Mouse (Mus musculus) limb, embryonic 13.5 days (tissue): ENCODE measurements around the gene Eea1. TPM values are rescaled to one million over a fixed set of nuclear protein-coding genes. Genes with fewer than 3 reads are reported as not detected.

ENCODE experiments used
- ATAC-seq: fragments of 200-750 bp; cut with Nextera tagmentation; 2 replicates; pipeline ENCODE4 v1.8.0; 2017; ENCODE audit warnings: low read depth, moderate number of reproducible peaks, moderate TSS enrichment; ENCODE audit not compliant: low FRiP score
- H3K27ac ChIP-seq: fragments of 300-500 bp; sonication (generic); 2 replicates; pipeline ENCODE4 v1.5.1; 2015; ENCODE audit warnings: inconsistent platforms, mild to moderate bottlenecking, moderate library complexity
- H3K27me3 ChIP-seq: fragments of 300-500 bp; sonication (generic); 2 replicates; pipeline ENCODE4 v1.6.1; 2015; ENCODE audit warnings: mild to moderate bottlenecking, inconsistent platforms
- H3K36me3 ChIP-seq: fragments of 300-500 bp; sonication (generic); 2 replicates; pipeline ENCODE4 v1.6.1; 2015; ENCODE audit warnings: inconsistent platforms, mild to moderate bottlenecking, moderate library complexity
- H3K4me1 ChIP-seq: fragments of 300-500 bp; sonication (generic); 2 replicates; pipeline ENCODE4 v1.6.1; 2015; ENCODE audit warnings: inconsistent platforms
- H3K4me2 ChIP-seq: fragments of 300-500 bp; sonication (generic); replicated peaks from 2 replicates; pipeline ENCODE4 v1.6.1; 2015; ENCODE audit warnings: inconsistent platforms, mild to moderate bottlenecking, moderate library complexity
- H3K4me3 ChIP-seq: fragments of 300-500 bp; sonication (generic); 2 replicates; pipeline ENCODE4 v1.5.1; 2015; ENCODE audit warnings: moderate library complexity, mild to moderate bottlenecking, inconsistent platforms
- H3K9ac ChIP-seq: fragments of 300-500 bp; sonication (generic); 2 replicates; pipeline ENCODE4 v1.6.1; 2015; ENCODE audit warnings: mild to moderate bottlenecking, inconsistent platforms
- H3K9me3 ChIP-seq: fragments of 300-500 bp; sonication (generic); 2 replicates; pipeline ENCODE4 v1.6.1; 2016; ENCODE audit warnings: inconsistent platforms
- WGBS: fragments of 180-500 bp; shearing (Covaris S2); methylation state at CpG from one replicate; pipeline ENCODE4 v1.1.7; 2015; 5-methylcytosine and 5-hydroxymethylcytosine counted together
- polyA plus RNA-seq: library from polyadenylated mRNA; unstranded; fragments of >200 nt; fragmentation: Nextera tagmentation; extraction: Ambion mirVana; gene quantifications from 2 replicates; pipeline ENCODE4 v1.2.1, GENCODE M21; 2015

Gene Eea1
- polyA plus RNA-seq, 1 experiment from 2014 or later, result 17.6 TPM

DNA sequence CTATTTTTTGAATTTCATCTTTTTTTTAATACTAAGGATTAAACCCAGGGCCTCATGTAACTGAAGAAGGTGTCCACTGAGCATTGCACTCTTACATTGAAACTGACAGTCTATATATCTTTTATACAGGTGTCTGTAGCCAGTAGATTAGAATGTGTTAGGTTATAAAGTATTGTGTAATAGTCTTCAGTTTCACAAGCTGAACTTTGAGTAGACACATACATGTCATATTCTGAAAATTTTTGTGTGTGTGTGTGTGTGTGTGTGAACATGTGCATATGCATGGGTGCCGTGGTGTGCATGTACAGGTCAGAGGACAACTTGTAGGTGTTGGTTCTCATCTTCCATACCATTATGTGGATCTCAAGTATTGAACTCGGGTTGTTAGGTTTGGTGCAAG is 16.2 kb downstream of the Eea1 start:
- no peak for ATAC-seq
- Histone ChIP-seq H3K27ac (no peak overlapping the region), H3K4me2 (no peak overlapping the region), H3K4me1 (peaks cover 5% of the 10 kb centered on the region; the same call in 1 of the 2 replicates), H3K9me3 (no peaks in the 10 kb centered on the region), H3K9ac (no peak overlapping the region), H3K4me3 (no peak overlapping the region), H3K36me3 (no peaks in the 10 kb centered on the region), H3K27me3 (no peaks in the 10 kb centered on the region)
- 91% methylated on average over 2 of the region's 2 CpGs for WGBS

DNA sequence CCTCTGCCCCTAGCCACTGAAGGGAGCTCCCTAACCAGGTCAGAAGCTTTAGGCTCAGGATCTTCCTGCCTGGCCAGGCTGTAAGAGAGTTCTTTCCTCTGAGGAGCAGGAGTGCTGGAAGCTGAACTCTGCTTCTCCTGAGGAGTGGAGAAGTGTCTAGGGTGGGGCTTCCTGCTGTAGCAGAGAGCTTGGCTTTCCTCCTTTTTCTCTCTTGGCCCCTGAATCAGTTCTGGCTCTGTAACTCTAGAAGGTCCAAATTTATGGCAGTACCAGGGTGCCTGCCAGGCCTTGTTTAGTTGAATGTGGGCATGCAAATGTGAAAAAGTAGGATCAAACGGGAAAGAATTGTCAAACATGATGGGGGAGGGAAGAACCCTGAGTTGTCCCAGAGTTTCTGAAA is 17.1 kb downstream of the Eea1 start:
- ATAC-seq, result no peak

DNA sequence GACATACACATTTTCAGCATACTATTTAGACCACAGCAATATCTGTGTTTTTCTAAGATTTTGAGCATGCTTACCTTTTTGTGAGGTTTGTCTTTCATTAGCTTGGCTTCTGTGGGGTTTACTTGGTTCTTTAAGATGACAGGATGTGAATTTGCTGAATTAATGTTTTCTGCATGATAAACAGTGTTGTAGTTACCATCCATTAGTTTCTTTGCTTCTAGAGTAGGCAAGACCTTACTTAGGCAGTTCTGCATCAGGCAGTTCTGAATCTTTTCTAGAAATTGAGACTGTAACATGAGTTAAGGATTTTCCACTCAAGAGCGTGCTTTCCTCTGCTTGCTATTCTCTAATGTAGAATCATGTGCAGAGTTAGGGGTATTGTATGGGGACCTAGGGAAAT is 24.2 kb downstream of the Eea1 start:
- WGBS, result 85% methylated on average over 1 of the region's 1 CpGs
- H3K9me3 ChIP-seq, result no peaks in the 10 kb centered on the region
- no peaks in the 10 kb centered on the region for H3K27me3 ChIP-seq
- H3K4me1 ChIP-seq, result no peaks in the 10 kb centered on the region
- no peak overlapping the region for H3K9ac ChIP-seq
- no peak overlapping the region for H3K27ac ChIP-seq
- H3K4me3 ChIP-seq, result no peak overlapping the region
- no peak overlapping the region for H3K4me2 ChIP-seq
- no peak for ATAC-seq
- H3K36me3 ChIP-seq, result no peaks in the 10 kb centered on the region

More for the DNA sequence above, 17.1 kb downstream of the Eea1 start:
- Histone ChIP-seq H3K36me3 (no peaks in the 10 kb centered on the region), H3K27me3 (no peaks in the 10 kb centered on the region), H3K4me1 (peaks cover 5% of the 10 kb centered on the region; the same call in 1 of the 2 replicates), H3K4me3 (no peak overlapping the region), H3K9me3 (no peaks in the 10 kb centered on the region), H3K27ac (no peak overlapping the region), H3K4me2 (no peak overlapping the region), H3K9ac (no peak overlapping the region)
- 35% methylated on average over 1 of the region's 1 CpGs for WGBS

DNA sequence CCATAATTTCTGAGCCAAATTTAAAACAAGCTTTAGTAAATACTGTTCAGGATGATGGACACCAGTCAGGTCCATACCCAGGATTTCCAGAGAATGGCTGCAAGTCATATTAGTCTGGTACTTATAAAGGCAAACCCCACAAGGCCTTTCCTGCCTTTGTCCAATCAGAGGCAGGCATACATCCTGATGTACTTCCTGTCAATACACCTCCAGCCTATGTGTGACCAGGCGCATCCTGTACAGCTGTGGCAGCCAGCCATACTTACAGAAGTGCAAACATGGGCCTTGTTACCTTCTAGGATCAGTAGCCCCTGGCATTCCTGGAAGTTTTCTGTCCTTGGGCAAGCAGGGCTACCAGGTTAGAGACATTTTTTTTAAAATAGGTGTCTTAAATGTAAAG is 29.2 kb downstream of the Eea1 start:
- Histone ChIP-seq H3K4me3 (no peak overlapping the region), H3K4me1 (no peaks in the 10 kb centered on the region), H3K36me3 (no peaks in the 10 kb centered on the region), H3K9ac (no peak overlapping the region), H3K27ac (no peak overlapping the region), H3K4me2 (no peak overlapping the region), H3K27me3 (no peaks in the 10 kb centered on the region), H3K9me3 (no peaks in the 10 kb centered on the region)
- ATAC-seq, result no peak
- 89% methylated on average over 1 of the region's 1 CpGs for WGBS

DNA sequence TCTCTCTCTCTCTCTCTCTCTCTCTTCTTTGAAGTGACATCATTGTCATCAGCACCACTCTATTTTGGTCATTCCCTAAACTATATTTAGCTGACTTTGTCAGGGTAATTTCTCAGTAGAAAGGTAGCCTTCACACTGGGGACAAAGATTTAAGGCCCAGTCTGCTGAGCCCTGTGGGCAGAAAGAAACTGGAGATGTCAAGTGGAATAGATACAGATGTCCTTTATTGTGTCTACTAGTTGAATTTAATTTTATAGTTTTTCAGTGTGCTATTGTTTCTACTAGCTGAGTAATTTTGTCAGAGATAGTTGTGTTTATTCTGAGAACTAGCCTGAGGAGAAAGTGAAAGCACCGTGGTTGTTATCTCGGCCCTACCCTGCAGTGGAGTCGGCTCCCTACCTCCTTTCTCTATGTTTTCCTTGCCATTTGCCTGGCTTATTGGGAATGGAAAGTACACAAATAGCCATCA is 30.3 kb downstream of the Eea1 start:
- 85% methylated on average over 3 of the region's 3 CpGs for WGBS
- ATAC-seq, result no peak
- no peak overlapping the region for H3K27ac ChIP-seq

DNA sequence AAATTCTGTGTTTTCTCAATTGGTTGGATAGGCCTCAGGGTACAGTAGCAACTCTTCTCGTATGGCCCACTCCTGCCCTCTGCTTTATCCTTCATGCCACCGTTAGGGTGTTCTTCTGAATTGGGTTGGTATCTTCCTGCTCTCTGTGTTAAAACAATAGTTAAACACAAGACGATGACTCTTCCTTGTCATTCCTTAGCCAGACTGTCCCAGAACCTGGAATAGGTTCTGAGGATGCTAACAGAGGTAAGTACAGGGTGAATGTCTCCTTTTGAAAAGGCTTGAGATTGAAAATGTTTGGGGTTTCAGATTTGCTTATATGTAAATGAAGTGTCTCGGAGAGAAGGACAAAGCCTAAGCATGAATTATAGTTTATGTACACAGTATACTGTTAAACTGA is 30.9 kb downstream of the Eea1 start:
- no peak for ATAC-seq
- Histone ChIP-seq H3K36me3 (peaks cover 12% of the 10 kb centered on the region), H3K4me2 (no peak overlapping the region), H3K4me1 (no peaks in the 10 kb centered on the region), H3K27me3 (no peaks in the 10 kb centered on the region), H3K9ac (no peak overlapping the region), H3K4me3 (no peak overlapping the region), H3K9me3 (no peaks in the 10 kb centered on the region; the same call in 1 of the 2 replicates), H3K27ac (no peak overlapping the region)
- 89% methylated on average over 4 of the region's 4 CpGs for WGBS

More for the DNA sequence above, 30.3 kb downstream of the Eea1 start:
- no peaks in the 10 kb centered on the region for H3K4me1 ChIP-seq
- no peak overlapping the region for H3K4me3 ChIP-seq
- H3K36me3 ChIP-seq, result peaks cover 7% of the 10 kb centered on the region
- H3K9me3 ChIP-seq, result no peaks in the 10 kb centered on the region; the same call in 1 of the 2 replicates
- H3K9ac ChIP-seq, result no peak overlapping the region
- H3K4me2 ChIP-seq, result no peak overlapping the region
- H3K27me3 ChIP-seq, result no peaks in the 10 kb centered on the region

DNA sequence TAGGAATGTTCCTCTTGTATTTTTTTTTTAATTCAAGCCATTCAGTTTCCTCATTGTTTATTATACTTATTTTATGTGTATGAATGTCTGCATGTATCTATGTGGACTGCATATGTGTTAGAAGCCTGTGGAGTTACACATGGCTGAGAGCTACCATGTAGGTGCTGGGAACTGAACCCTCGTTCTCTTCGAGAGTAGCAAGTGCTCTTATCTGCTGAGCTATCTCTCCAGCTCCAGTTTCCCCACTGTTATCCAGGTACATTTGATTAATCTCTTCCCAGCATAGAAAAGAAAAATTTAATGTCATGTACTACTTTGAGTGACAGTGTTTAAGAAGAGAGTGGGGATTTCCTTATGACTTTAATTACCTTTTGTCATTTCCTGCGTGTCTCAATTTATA is 31.5 kb downstream of the Eea1 start:
- Histone ChIP-seq H3K9ac (no peak overlapping the region), H3K4me1 (no peaks in the 10 kb centered on the region), H3K27ac (no peak overlapping the region), H3K36me3 (peaks cover 18% of the 10 kb centered on the region), H3K27me3 (no peaks in the 10 kb centered on the region), H3K4me2 (no peak overlapping the region), H3K4me3 (no peak overlapping the region), H3K9me3 (no peaks in the 10 kb centered on the region; the same call in 1 of the 2 replicates)
- 85% methylated on average over 3 of the region's 3 CpGs for WGBS
- no peak for ATAC-seq

DNA sequence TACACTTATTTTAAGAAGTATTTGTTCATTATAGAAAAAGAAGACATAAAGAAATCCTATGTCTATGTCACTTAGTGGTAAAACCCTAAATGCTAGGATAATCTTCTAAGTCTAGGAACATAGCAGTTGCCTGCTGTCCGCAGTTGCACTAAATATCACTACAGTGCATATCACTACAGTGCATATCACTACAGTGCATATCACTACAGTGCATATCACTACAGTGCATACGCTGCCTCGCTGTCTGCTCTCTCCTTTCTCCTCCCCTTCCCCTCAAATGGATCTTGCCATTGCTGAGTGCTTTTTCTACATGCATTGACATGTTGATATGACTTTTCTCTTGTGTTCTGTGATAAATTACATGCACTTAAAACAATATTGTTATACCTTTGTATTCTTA is 34.0 kb downstream of the Eea1 start:
- no peak for ATAC-seq
- 97% methylated on average over 3 of the region's 3 CpGs for WGBS
- Histone ChIP-seq H3K4me2 (no peak overlapping the region), H3K4me1 (no peaks in the 10 kb centered on the region), H3K9me3 (no peaks in the 10 kb centered on the region; the same call in 1 of the 2 replicates), H3K27ac (no peak overlapping the region), H3K4me3 (no peak overlapping the region), H3K36me3 (peaks cover 19% of the 10 kb centered on the region), H3K27me3 (no peaks in the 10 kb centered on the region), H3K9ac (no peak overlapping the region)

DNA sequence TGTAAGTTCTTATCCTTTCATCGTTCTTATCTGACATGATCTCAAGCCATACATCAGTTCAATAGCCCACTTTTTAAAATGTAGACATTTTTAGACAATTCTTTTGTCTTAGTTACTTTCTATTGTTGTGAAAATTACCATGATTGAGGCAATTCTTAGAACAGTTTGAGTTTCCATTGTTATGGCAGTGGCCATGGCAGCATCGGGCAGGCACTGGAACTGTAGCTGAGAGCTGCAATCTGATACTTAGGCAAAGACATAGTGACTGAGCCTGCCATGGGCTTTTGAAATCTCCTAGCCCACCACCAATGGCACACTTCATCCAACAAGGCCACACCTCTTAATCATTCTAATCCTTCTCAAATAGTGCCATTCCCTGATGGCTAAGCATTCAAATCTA is 36.3 kb downstream of the Eea1 start:
- ATAC-seq, result no peak
- no peak overlapping the region for H3K4me2 ChIP-seq
- WGBS, result 93% methylated on average over 2 of the region's 2 CpGs

DNA sequence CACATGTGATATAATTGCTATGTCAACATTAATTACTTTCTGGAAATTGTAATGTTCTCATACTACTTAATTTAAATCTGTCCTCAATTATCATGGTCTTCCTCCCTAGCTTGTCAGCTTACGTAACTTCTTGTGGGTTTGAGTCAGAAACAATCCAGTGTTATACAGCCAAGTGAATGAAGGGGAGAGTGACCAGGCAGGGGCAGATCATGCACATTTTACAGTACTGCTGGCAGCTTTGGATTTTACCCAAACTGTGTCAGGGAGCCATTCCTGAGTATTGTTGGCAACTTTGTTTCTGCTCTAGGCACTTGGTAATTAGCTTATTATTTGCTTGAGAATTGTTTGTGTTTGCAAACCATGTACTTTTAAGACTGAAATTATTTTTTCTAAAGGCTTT is 49.3 kb downstream of the Eea1 start:
- H3K27me3 ChIP-seq, result no peaks in the 10 kb centered on the region
- ATAC-seq, result no peak
- H3K27ac ChIP-seq, result no peak overlapping the region
- no peaks in the 10 kb centered on the region; the same call in 1 of the 2 replicates for H3K36me3 ChIP-seq
- no peak overlapping the region for H3K4me3 ChIP-seq
- 88% methylated on average over 1 of the region's 1 CpGs for WGBS
- no peak overlapping the region for H3K9ac ChIP-seq
- no peaks in the 10 kb centered on the region for H3K4me1 ChIP-seq
- no peaks in the 10 kb centered on the region for H3K9me3 ChIP-seq
- H3K4me2 ChIP-seq, result no peak overlapping the region

More for the DNA sequence above, 36.3 kb downstream of the Eea1 start:
- H3K4me1 ChIP-seq, result no peaks in the 10 kb centered on the region
- no peak overlapping the region for H3K4me3 ChIP-seq
- H3K9ac ChIP-seq, result no peak overlapping the region
- H3K36me3 ChIP-seq, result peaks cover 19% of the 10 kb centered on the region
- H3K27ac ChIP-seq, result no peak overlapping the region
- no peaks in the 10 kb centered on the region; the same call in 1 of the 2 replicates for H3K9me3 ChIP-seq
- H3K27me3 ChIP-seq, result no peaks in the 10 kb centered on the region

DNA sequence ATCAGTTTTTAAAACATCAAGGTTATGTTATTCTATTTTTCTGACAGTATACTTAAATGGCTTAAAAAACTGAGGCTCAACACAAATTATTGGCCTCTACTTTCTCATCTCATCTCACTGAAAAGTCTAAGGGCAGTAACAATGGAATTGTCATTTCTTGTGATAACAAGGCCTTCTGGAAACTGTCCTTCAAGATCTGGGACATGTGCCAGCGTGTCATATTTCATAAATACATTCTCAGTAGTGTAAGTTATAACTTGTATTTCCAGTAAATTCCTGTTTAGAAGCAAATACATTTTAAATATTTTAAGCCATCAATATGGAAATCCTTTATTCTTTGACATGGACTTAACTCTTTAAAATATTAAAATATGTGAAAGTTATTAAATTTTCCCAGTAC is 50.7 kb downstream of the Eea1 start:
- H3K27me3 ChIP-seq, result no peaks in the 10 kb centered on the region
- H3K4me3 ChIP-seq, result no peak overlapping the region
- no peaks in the 10 kb centered on the region; the same call in 1 of the 2 replicates for H3K36me3 ChIP-seq
- no peak for ATAC-seq
- H3K27ac ChIP-seq, result no peak overlapping the region
- 79% methylated on average over 1 of the region's 1 CpGs for WGBS
- H3K9me3 ChIP-seq, result no peaks in the 10 kb centered on the region
- no peak overlapping the region for H3K9ac ChIP-seq
- no peak overlapping the region for H3K4me2 ChIP-seq
- no peaks in the 10 kb centered on the region for H3K4me1 ChIP-seq

DNA sequence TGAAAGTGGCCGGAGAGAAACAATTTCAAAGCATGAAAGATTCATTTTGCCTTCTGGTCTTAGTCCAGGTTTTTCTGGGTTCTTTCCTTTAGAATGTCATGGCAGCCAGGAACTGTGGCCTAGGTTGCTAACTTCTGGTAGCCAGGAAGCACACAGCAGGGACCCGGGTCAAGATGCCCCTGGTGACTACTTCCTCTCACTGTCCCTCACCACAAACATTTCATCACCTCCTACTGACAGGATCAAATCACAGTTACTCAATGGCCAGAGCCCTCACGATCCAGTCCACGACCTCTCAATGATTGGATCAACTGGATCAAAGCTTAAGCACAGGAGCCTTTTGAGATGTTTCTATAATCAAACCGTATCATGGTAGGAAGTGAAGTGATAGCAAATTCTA is 60.5 kb downstream of the Eea1 start:
- Histone ChIP-seq H3K27ac (no peak overlapping the region), H3K4me1 (no peaks in the 10 kb centered on the region), H3K9ac (no peak overlapping the region), H3K4me3 (no peak overlapping the region), H3K9me3 (no peaks in the 10 kb centered on the region), H3K36me3 (peaks cover 4% of the 10 kb centered on the region; the same call in 1 of the 2 replicates), H3K4me2 (no peak overlapping the region), H3K27me3 (no peaks in the 10 kb centered on the region)
- no peak for ATAC-seq
- 73% methylated on average over 5 of the region's 5 CpGs for WGBS

DNA sequence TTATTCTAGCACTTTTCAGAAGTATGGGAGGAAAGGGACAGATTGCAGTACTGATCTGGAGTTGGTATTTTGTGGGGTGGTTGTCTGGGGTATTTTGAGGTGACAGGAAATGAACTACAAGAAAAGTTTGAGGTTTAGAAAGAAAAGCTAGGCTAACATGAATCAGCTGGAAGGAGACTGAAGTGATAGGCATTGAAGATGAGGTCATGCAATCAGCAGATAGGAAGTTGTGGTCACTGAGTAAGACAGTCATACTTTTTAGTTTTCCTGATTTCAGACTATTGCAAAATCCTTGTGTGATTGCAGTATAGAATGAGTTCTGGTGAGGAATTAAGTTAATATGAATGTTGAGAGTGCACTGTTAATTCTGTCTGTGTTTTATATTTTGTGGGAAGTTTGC is 75.3 kb downstream of the Eea1 start:
- Histone ChIP-seq H3K4me1 (no peaks in the 10 kb centered on the region), H3K27me3 (no peaks in the 10 kb centered on the region), H3K4me3 (no peak overlapping the region), H3K9ac (no peak overlapping the region), H3K4me2 (no peak overlapping the region), H3K36me3 (peaks cover 38% of the 10 kb centered on the region), H3K9me3 (no peaks in the 10 kb centered on the region), H3K27ac (no peak overlapping the region)
- no peak for ATAC-seq
